ENCODE assay signal across 16 mouse cellular contexts in genomic region chr17:30269136-30270063, GRCm38 (mm10).
DNase-seq lines count a peak whose midpoint lies in the region; ATAC-seq lines count a peak whose summit lies in the region.
"Had no signal": no experiment of that assay in that cellular context is flagged by ENCODE, and none has a peak within 500 bp of the region (broad histone marks: within the 10 kb centered on the region; RNA-seq: fewer than 3 reads in every experiment).

No protein-coding gene starts in this region.

- 70% methylated on average over 11 of the region's 11 CpGs for WGBS in heart, embryonic 13.5 days

- no peaks in the 10 kb centered on the region for H3K27me3 ChIP-seq in heart, embryonic 13.5 days (replicated peaks)
- H3K27me3 ChIP-seq: embryonic facial prominence, embryonic 13.5 days; hindbrain, embryonic 13.5 days had no signal

- no peak for ATAC-seq in heart, embryonic 13.5 days (ENCODE audit: extremely low read depth, insufficient number of reproducible peaks, low FRiP score, low TSS enrichment)
- no peak for ATAC-seq in erythroid progenitor cell, adult 5-6 weeks (replicated peaks; ENCODE audit: low FRiP score, poor library complexity, severe bottlenecking)

- H3K4me2 ChIP-seq in heart, embryonic 13.5 days, result no peak overlapping the region
- H3K4me2 ChIP-seq: embryonic facial prominence, embryonic 13.5 days; hindbrain, embryonic 13.5 days; liver, embryonic 11.5 days; lung, embryonic 14.5 days had no signal

- no peaks in the 10 kb centered on the region for H3K9me3 ChIP-seq in heart, embryonic 13.5 days
- H3K9me3 ChIP-seq: embryonic facial prominence, embryonic 13.5 days; forebrain, embryonic 10.5 days; hindbrain, embryonic 13.5 days had no signal

- peak overlapping the region; percentile 54; the same call in 1 of the 2 replicates for H3K27ac ChIP-seq in heart, embryonic 13.5 days (replicated peaks)
- H3K27ac ChIP-seq: embryonic facial prominence, embryonic 13.5 days; forebrain, embryonic 10.5 days; hindbrain, embryonic 13.5 days had no signal

- peaks cover 27% of the 10 kb centered on the region for H3K4me1 ChIP-seq in heart, embryonic 13.5 days

- DNase-seq in heart, postnatal 4 days, result no peak
- peak; percentile 43 to 67 for DNase-seq in left cerebral cortex, adult 18-20 months (ENCODE audit: low spot score in 2 of 2)
- no peak for DNase-seq in left cerebral cortex, postnatal 10 days (ENCODE audit: extremely low spot score in 1 of 2, low spot score in 2 of 2)
- peak; percentile 44 to 67 for DNase-seq in frontal cortex, postnatal 36 days (ENCODE audit: low spot score in 2 of 2)
- DNase-seq in left cerebral cortex, postnatal 36 days (ENCODE audit: low spot score in 2 of 2), result peak; percentile 59 to 68
- DNase-seq: adrenal gland, postnatal 10 days; kidney, adult 11 months; kidney, postnatal 36 days; lung, embryonic 14.5 days; midbrain, embryonic 14.5 days had no signal

- intact Hi-C loops in left cerebral cortex, postnatal 10 days (cut with DNase I), result no loop called here
- intact Hi-C loops in left cerebral cortex, postnatal 36 days (cut with DNase I), result no loop called here

- peaks cover 11% of the 10 kb centered on the region for H3K36me3 ChIP-seq in heart, embryonic 13.5 days

- no peak overlapping the region for H3K4me3 ChIP-seq in heart, embryonic 13.5 days
- H3K4me3 ChIP-seq: embryonic facial prominence, embryonic 13.5 days; forebrain, embryonic 10.5 days; hindbrain, embryonic 13.5 days had no signal

- H3K9ac ChIP-seq in heart, embryonic 13.5 days, result no peak overlapping the region
- H3K9ac ChIP-seq: embryonic facial prominence, embryonic 13.5 days; hindbrain, embryonic 13.5 days; lung, embryonic 14.5 days had no signal

Comparison
In these comparisons a context has a peak if more than half of its experiments do, and no peak if none do; other contexts are left out.
1. DNase-seq: peak in left cerebral cortex, adult 18-20 months (2 of 2), frontal cortex, postnatal 36 days (2 of 2) and left cerebral cortex, postnatal 36 days (2 of 2); none in heart, postnatal 4 days (single experiment) and left cerebral cortex, postnatal 10 days (0 of 2).